Mouse (Mus musculus) embryonic facial prominence, embryonic 14.5 days (tissue): ENCODE data around the gene Nrxn2. TPM values are rescaled to one million over a fixed set of nuclear protein-coding genes. Genes with fewer than 3 reads are reported as not detected.
A peak's percentile ranks its signal among the peaks of the same experiment; 100 is the strongest.

ENCODE experiments used
- ATAC-seq: fragments of 200-750 bp; cut with Nextera tagmentation; 2 replicates; pipeline ENCODE4 v1.8.0; 2017; ENCODE audit warnings: low read depth, moderate number of reproducible peaks, moderate TSS enrichment
- DNase-seq: peaks from one replicate; pipeline ENCODE4 v3.0.0-alpha.2; 2015; ENCODE audit warnings: low spot score
- H3K27ac ChIP-seq: fragments of 300-500 bp; sonication (generic); replicated peaks from 2 replicates; pipeline ENCODE4 v1.5.1; 2014; ENCODE audit warnings: low read depth, mild to moderate bottlenecking, low read length, moderate library complexity
- H3K27me3 ChIP-seq: fragments of 300-500 bp; sonication (generic); replicated peaks from 2 replicates; pipeline ENCODE4 v1.6.1; 2014; ENCODE audit warnings: low read length; ENCODE audit not compliant: control insufficient read depth, insufficient read depth
- H3K36me3 ChIP-seq: fragments of 300-500 bp; sonication (generic); 2 replicates; pipeline ENCODE4 v1.6.1; 2014; ENCODE audit warnings: low read length, mixed read lengths; ENCODE audit not compliant: control insufficient read depth, insufficient read depth
- H3K4me1 ChIP-seq: fragments of 300-500 bp; sonication (generic); 2 replicates; pipeline ENCODE4 v1.6.1; 2014; ENCODE audit warnings: antibody characterized with exemption, low read length; ENCODE audit not compliant: control insufficient read depth, insufficient read depth
- H3K4me2 ChIP-seq: fragments of 300-500 bp; sonication (generic); 2 replicates; pipeline ENCODE4 v1.6.1; 2014; ENCODE audit warnings: low read depth, mild to moderate bottlenecking, low read length, moderate library complexity, mixed read lengths
- H3K4me3 ChIP-seq: fragments of 300-500 bp; sonication (generic); 2 replicates; pipeline ENCODE4 v1.5.1; 2014; ENCODE audit warnings: low read depth, mild to moderate bottlenecking, low read length
- H3K9ac ChIP-seq: fragments of 300-500 bp; sonication (generic); 2 replicates; pipeline ENCODE4 v1.6.1; 2014; ENCODE audit warnings: low read depth, mild to moderate bottlenecking, low read length, moderate library complexity, mixed read lengths
- H3K9me3 ChIP-seq: fragments of 300-500 bp; sonication (generic); 2 replicates; pipeline ENCODE4 v1.6.1; 2016; ENCODE audit warnings: low read length; ENCODE audit not compliant: control insufficient read depth
- WGBS: fragments of 180-500 bp; shearing (Covaris S2); extraction: QIAGEN DNeasy Blood & Tissue Kit; methylation state at CpG from one replicate; pipeline ENCODE4 v1.1.7; 2014; 5-methylcytosine and 5-hydroxymethylcytosine counted together
- polyA plus RNA-seq: library from polyadenylated mRNA; unstranded; fragments of >200 nt; fragmentation: Nextera tagmentation; extraction: Ambion mirVana; gene quantifications from 2 replicates; pipeline ENCODE4 v1.2.1, GENCODE M21; 2014

The Nrxn2 gene
- polyA plus RNA-seq, 1 experiment from 2014 or later: 3.4 TPM

DNA sequence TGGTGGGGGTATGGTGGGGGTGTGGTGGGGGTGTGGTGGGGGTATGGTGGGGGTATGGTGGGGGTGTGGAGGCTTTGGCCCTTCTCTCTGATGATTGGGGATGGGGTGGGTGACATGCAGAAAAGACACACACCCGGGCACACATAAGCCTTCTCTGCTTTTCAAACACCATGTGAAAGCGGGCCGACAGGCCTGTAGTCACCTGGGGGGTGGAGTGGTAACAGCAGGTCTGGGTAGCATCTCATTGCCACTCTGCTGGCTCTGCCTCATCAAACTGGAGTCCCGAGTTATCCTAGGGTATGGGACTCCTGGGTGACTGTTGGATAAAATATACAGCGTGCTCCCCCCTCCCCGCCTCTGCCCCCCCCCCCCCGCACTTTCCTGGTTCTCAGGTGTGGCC, 75.5 kb downstream of the Nrxn2 start:
- H3K9me3 ChIP-seq: no peaks in the 10 kb centered on the region
- no peaks in the 10 kb centered on the region for H3K36me3 ChIP-seq
- 63% methylated on average over 5 of the region's 7 CpGs for WGBS
- no peak for DNase-seq
- no peak for ATAC-seq
- H3K4me1 ChIP-seq: no peaks in the 10 kb centered on the region
- H3K27me3 ChIP-seq: peaks cover 58% of the 10 kb centered on the region
- H3K27ac ChIP-seq: no peak overlapping the region
- no peak overlapping the region for H3K9ac ChIP-seq
- no peak overlapping the region for H3K4me3 ChIP-seq
- H3K4me2 ChIP-seq: no peak overlapping the region

- Histone ChIP-seq H3K4me1 (no peaks in the 10 kb centered on the region), H3K4me2 (no peak overlapping the region), H3K4me3 (no peak overlapping the region), H3K27ac (no peak overlapping the region), H3K9me3 (no peaks in the 10 kb centered on the region), H3K9ac (no peak overlapping the region), H3K36me3 (no peaks in the 10 kb centered on the region), H3K27me3 (peaks cover 64% of the 10 kb centered on the region)
- DNase-seq: no peak
- WGBS: 46% methylated on average over 18 of the region's 18 CpGs
- no peak for ATAC-seq
Observed at GRCm38 (mm10) chr19:6494504-6495170, 76.1 kb downstream of the Nrxn2 start.

DNA sequence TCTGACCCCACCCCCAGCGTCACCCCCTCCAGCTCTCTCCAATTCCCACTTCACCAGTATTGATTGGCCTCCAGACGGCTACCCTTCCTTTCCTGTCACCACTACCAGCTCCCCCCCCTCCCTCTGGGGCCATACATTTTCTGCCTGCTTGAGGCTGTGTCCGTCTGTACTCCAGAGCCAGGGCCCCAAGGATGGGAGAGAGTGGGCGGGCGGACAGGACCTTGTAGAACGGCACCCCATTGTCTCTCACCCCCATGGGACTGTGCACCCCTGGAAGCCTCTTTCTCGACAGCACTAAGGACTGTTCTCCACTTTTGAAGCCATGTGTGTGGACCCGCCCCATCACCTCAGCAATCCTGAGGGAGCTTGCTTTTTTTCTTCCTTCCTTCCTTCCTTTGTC, 77.2 kb downstream of the Nrxn2 start:
- Histone ChIP-seq H3K27ac (no peak overlapping the region), H3K9ac (no peak overlapping the region), H3K4me3 (no peak overlapping the region), H3K36me3 (no peaks in the 10 kb centered on the region), H3K4me1 (no peaks in the 10 kb centered on the region), H3K27me3 (peaks cover 75% of the 10 kb centered on the region), H3K4me2 (no peak overlapping the region), H3K9me3 (no peaks in the 10 kb centered on the region)
- 30% methylated on average over 8 of the region's 8 CpGs for WGBS
- DNase-seq (no peak), ATAC-seq (no peak)

DNA sequence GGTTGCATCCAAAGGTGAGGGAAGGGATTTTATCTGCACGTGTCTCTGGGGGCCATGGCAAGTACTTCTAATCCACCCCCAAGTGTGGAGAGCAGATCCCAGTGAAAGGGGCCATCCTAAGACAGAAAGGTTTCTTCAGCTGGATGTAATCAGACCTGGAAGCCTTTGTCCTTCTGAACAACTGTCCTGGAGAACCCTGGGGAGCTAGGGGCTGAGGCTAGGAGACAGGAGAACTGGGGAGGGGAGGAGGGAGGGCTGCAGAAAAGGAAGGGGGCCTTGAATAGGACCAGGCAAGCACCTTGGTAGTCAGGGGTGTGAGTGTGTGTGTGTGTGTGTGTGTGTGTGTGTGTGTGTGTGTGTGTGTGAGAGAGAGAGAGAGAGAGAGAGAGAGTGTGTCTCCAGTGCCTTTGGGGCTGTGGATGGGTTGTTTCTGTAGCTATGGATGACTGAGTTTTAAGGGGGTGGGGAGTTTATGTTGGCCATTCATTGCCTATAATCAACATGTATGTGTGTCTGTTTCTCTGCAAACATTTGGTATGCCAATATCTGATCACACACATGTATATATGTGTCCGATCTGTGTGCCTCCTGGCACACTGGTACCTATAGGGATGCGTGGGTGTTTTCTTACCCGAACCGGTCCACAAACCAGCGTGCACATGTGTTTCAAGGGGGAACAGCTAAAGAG, 78.1 kb downstream of the Nrxn2 start:
- Histone ChIP-seq H3K36me3 (no peaks in the 10 kb centered on the region), H3K9me3 (no peaks in the 10 kb centered on the region), H3K4me2 (peak overlapping the region; percentile 90; the same call in 1 of the 2 replicates), H3K27ac (no peak overlapping the region), H3K9ac (no peak overlapping the region), H3K4me3 (peak overlapping the region; percentile 52), H3K4me1 (no peaks in the 10 kb centered on the region), H3K27me3 (peaks cover 77% of the 10 kb centered on the region)
- DNase-seq (no peak), ATAC-seq (no peak; the same call in 1 of the 2 replicates)
- 7% methylated on average over 6 of the region's 6 CpGs for WGBS

DNA sequence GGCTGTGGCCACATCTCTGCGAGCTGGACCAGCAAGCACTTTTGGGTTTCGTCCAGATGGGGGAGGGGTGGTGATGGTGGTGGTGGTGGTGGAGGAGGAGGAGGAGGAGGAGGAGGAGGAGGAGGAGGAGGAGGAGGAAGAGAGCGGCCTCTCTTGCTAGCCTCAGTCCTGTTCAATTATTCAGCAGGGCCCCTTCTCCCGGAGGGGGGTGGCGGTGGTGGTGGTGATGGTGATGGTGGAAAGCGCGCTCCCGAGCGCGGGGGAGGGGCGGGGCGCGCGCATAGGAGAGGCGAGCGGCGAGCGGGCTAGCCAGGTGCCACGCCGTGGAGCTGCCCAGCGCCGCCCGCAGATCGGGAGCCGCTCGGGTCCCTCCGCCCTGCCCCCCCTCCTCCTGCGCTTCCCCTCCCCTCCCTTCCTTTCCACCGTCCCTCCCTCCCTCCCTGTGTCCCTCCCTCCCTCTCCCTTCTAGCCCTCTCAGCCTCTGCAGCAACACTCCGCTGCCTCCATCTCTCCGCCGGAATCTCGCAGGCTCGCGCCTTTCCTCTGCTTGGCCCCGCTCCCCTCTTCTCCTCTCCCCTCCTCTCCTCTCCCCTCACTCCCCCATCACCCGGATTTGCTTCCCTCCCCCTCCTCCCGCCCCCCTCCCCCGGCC, 78.7 kb downstream of the Nrxn2 start:
- ATAC-seq: peak; percentile 48; the same call in 1 of the 2 replicates
- Histone ChIP-seq H3K36me3 (no peaks in the 10 kb centered on the region), H3K9me3 (no peaks in the 10 kb centered on the region), H3K4me2 (peak overlapping the region; percentile 90), H3K4me3 (peak overlapping the region; percentile 52), H3K9ac (peak overlapping the region; percentile 71), H3K4me1 (peaks cover 5% of the 10 kb centered on the region), H3K27ac (no peak overlapping the region), H3K27me3 (peaks cover 84% of the 10 kb centered on the region)
- WGBS: 3% methylated on average over 11 of the region's 39 CpGs
- DNase-seq: peak; percentile 45

DNA sequence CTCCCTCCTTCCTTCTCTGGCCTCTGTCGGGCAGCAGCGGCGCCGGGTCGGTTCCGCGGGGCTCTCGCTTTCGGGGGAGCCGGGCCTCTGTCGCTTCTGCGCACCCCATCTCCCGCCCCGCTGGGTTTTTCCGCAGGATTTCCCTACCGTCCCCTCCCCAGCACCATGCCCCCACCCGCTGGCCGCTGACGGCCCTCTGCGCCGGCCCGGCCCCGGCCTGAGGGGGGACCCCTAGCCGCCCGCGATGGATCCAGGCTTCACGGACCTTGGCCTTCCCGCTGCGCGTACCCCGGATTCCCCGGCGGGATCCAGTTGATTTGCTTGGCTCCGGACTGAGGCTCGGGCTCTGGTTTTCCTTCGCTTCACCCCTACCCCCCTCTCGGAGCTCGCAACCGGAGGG, 79.3 kb downstream of the Nrxn2 start:
- WGBS: under 1% methylated on average over 28 of the region's 39 CpGs
- Histone ChIP-seq H3K4me1 (peaks cover 8% of the 10 kb centered on the region), H3K9me3 (no peaks in the 10 kb centered on the region), H3K9ac (peak overlapping the region; percentile 71), H3K4me2 (peak overlapping the region; percentile 90), H3K27me3 (peaks cover 87% of the 10 kb centered on the region), H3K27ac (no peak overlapping the region), H3K36me3 (no peaks in the 10 kb centered on the region), H3K4me3 (peak overlapping the region; percentile 52)
- ATAC-seq (no peak), DNase-seq (peak; percentile 22)

- Histone ChIP-seq H3K9me3 (no peaks in the 10 kb centered on the region), H3K4me2 (peak overlapping the region; percentile 90), H3K4me1 (peaks cover 8% of the 10 kb centered on the region), H3K36me3 (no peaks in the 10 kb centered on the region), H3K27me3 (peaks cover 89% of the 10 kb centered on the region), H3K4me3 (peak overlapping the region; percentile 52), H3K9ac (peak overlapping the region; percentile 71), H3K27ac (no peak overlapping the region)
- ATAC-seq (no peak), DNase-seq (no peak)
- 11% methylated on average over 8 of the region's 38 CpGs for WGBS
Observed at GRCm38 (mm10) chr19:6498350-6499131, 80.0 kb downstream of the Nrxn2 start.
